Mouse (Mus musculus) C2C12 (cell line): ENCODE data around the gene Slc6a6. TPM values are rescaled to one million over a fixed set of nuclear protein-coding genes. Genes with fewer than 3 reads are reported as not detected.

Experiments used
- H3K27me3 ChIP-seq: one replicate; pipeline ENCODE4 v1.6.1; 2011; ENCODE audit not compliant: control insufficient read depth, insufficient read depth, insufficient read length
- H3K36me3 ChIP-seq: one replicate; pipeline ENCODE4 v1.6.1; 2011; ENCODE audit not compliant: control insufficient read depth, insufficient read depth
- H3K4me3 ChIP-seq: one replicate; pipeline ENCODE4 v1.5.1; 2011; ENCODE audit warnings: mild to moderate bottlenecking, control low read depth; ENCODE audit not compliant: poor library complexity, insufficient read depth, severe bottlenecking
- H3K79me2 ChIP-seq: one replicate; pipeline ENCODE4 v1.6.1; 2011; ENCODE audit not compliant: control insufficient read depth, insufficient read depth
- H3K79me3 ChIP-seq: one replicate; pipeline ENCODE4 v1.6.1; 2011; ENCODE audit warnings: low read depth, control low read depth
- H3ac ChIP-seq: one replicate; pipeline ENCODE3; 2011; ENCODE audit warnings: low read depth; ENCODE audit not compliant: control insufficient read depth, insufficient read length
- CEBPB ChIP-seq: IDR thresholded peaks from one replicate; pipeline ENCODE4 v1.6.1; 2011; ENCODE audit warnings: low read depth, mild to moderate bottlenecking, control low read depth, moderate library complexity
- CTCF ChIP-seq: IDR thresholded peaks from one replicate; pipeline ENCODE4 v1.5.1; 2011; ENCODE audit not compliant: control insufficient read depth, insufficient read depth, insufficient read length
- FOSL1 ChIP-seq: IDR thresholded peaks from one replicate; pipeline ENCODE4 v1.8.0; 2011; ENCODE audit warnings: mild to moderate bottlenecking, low read length; ENCODE audit not compliant: poor library complexity, insufficient read depth, severe bottlenecking
- MAX ChIP-seq: IDR thresholded peaks from one replicate; pipeline ENCODE4 v1.6.1; 2011; ENCODE audit warnings: mild to moderate bottlenecking, control low read depth
- MYOD1 ChIP-seq: IDR thresholded peaks from one replicate; pipeline ENCODE4 v1.6.1; 2011; ENCODE audit warnings: low read depth; ENCODE audit not compliant: control insufficient read depth, insufficient read length
- MYOG ChIP-seq: IDR thresholded peaks from one replicate; pipeline ENCODE4 v1.6.1; 2011; ENCODE audit not compliant: control insufficient read depth, insufficient read length; ENCODE audit errors: extremely low read depth
- USF1 ChIP-seq: IDR thresholded peaks from one replicate; pipeline ENCODE4 v1.6.1; 2011; ENCODE audit warnings: low read depth, mild to moderate bottlenecking, control low read depth, moderate library complexity
- polyA plus RNA-seq: library from polyadenylated mRNA; unstranded; fragments of >200 nt; fragmentation: generic; extraction: Trizol; gene quantifications from one replicate; pipeline ENCODE4 v1.2.1, GENCODE M21; 2012; ENCODE audit warnings: missing spikeins

Slc6a6 gene
- polyA plus RNA-seq, 1 experiment = 97.0 TPM

GRCm38 (mm10) chr6:91712097-91712854 lies 28.4 kb downstream of the Slc6a6 start:
- H3ac ChIP-seq = peak overlapping the region; percentile 15
- peaks cover 71% of the 10 kb centered on the region for H3K36me3 ChIP-seq
- peaks cover 96% of the 10 kb centered on the region for H3K79me2 ChIP-seq
- TF ChIP-seq CTCF = no peak
- TF ChIP-seq MYOG = no peak
- no peak for TF ChIP-seq USF1
- no peak for TF ChIP-seq CEBPB
- no peak for TF ChIP-seq FOSL1
- TF ChIP-seq MYOD1 = no peak
- no peak for TF ChIP-seq MAX
- no peaks in the 10 kb centered on the region for H3K27me3 ChIP-seq
- H3K4me3 ChIP-seq = no peak overlapping the region
- H3K79me3 ChIP-seq = peaks cover 53% of the 10 kb centered on the region

DNA sequence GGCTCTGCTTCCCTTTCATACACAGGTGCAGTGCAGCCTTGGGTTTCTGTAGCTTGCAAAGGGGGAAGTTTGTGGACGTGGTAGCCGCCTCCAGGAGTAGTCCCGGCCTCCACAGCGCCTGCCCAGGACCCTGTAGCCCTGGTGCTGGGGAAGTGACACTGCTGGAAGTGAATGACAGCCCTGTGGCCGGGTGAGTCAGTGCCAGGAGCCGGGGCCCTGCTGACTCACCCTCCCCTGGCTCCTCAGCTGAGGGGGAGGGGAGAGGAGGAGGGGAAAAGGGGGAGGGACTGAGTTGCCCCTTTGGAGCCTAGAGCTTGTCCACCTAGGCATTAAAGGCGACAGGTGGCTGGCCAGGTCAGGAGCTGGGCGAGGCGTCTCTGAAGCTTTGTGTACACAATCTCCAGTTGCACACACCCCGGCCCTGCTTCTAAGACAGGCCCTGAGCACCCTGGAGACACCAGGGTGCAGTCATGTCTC lies 29.0 kb downstream of the Slc6a6 start:
- Histone ChIP-seq H3K79me3 (peaks cover 52% of the 10 kb centered on the region), H3K27me3 (no peaks in the 10 kb centered on the region), H3K36me3 (peaks cover 67% of the 10 kb centered on the region), H3K79me2 (peaks cover 96% of the 10 kb centered on the region), H3ac (no peak overlapping the region), H3K4me3 (no peak overlapping the region)
- TF ChIP-seq USF1 (no peak), FOSL1 (peak; percentile 90), CEBPB (no peak), MYOD1 (peak; percentile 25)

DNA sequence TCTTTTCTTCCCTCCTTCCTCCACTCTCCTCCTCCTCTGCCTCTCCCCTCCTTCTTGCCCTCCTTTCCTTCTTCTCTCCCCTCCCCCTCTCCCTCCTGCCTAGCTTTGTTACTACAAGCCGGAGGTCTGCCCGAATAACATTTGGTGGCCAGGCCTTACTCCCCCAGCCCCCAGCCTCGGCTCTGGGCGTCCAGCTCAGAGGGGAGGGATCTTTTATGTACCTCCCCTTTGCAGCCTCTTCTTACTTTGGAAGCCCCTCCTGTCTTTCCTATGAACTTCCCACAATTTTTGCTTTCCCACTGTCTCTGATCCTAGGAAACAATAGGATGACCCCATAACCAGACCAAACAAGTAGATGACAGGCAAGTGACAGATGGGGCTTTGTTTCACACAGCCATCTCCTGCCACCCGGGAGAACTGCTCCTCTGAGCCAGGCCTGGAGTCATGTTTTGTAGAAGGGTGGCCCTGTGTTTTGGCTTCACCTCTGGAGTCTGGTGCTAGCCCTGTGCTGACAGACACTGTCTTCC lies 29.6 kb downstream of the Slc6a6 start:
- H3K36me3 ChIP-seq = peaks cover 66% of the 10 kb centered on the region
- TF ChIP-seq MYOG (no peak), CEBPB (no peak), USF1 (no peak), CTCF (no peak), MYOD1 (no peak), FOSL1 (no peak), MAX (no peak)
- H3K27me3 ChIP-seq = no peaks in the 10 kb centered on the region
- H3ac ChIP-seq = no peak overlapping the region
- H3K4me3 ChIP-seq = no peak overlapping the region
- H3K79me2 ChIP-seq = peaks cover 96% of the 10 kb centered on the region
- peaks cover 52% of the 10 kb centered on the region for H3K79me3 ChIP-seq

- H3K79me2 ChIP-seq = peaks cover 98% of the 10 kb centered on the region
- no peaks in the 10 kb centered on the region for H3K27me3 ChIP-seq
- no peak overlapping the region for H3K4me3 ChIP-seq
- TF ChIP-seq MAX = no peak
- TF ChIP-seq FOSL1 = no peak
- TF ChIP-seq CTCF = no peak
- no peak for TF ChIP-seq USF1
- no peak for TF ChIP-seq CEBPB
- TF ChIP-seq MYOG = no peak
- TF ChIP-seq MYOD1 = no peak
- H3K36me3 ChIP-seq = peaks cover 73% of the 10 kb centered on the region
- no peak overlapping the region for H3ac ChIP-seq
- peaks cover 53% of the 10 kb centered on the region for H3K79me3 ChIP-seq
Measured at GRCm38 (mm10) chr6:91715023-91715422, 31.2 kb downstream of the Slc6a6 start.

- H3ac ChIP-seq = no peak overlapping the region
- TF ChIP-seq MYOG (no peak), MAX (no peak), CTCF (no peak), USF1 (no peak), MYOD1 (no peak), FOSL1 (no peak), CEBPB (no peak)
- no peaks in the 10 kb centered on the region for H3K27me3 ChIP-seq
- peaks cover 97% of the 10 kb centered on the region for H3K79me2 ChIP-seq
- H3K4me3 ChIP-seq = no peak overlapping the region
- peaks cover 75% of the 10 kb centered on the region for H3K36me3 ChIP-seq
- H3K79me3 ChIP-seq = peaks cover 51% of the 10 kb centered on the region
Measured at GRCm38 (mm10) chr6:91715988-91716810, 32.3 kb downstream of the Slc6a6 start.
